Mouse (Mus musculus): ENCODE data around the gene Gstm2.
"Not testable (repeated sequence)": the region's sequence is repeated elsewhere in the genome, so short reads cannot be mapped to it uniquely, and the experiment has no call there.

Gstm2 gene

GRCm38 (mm10) chr3:107998591-107998990, 12.3 kb upstream of the Gstm2 start:
- DNase-seq (ENCODE audit: low spot score in 2 of 2), result no peak

- no peak for DNase-seq (ENCODE audit: low spot score in 2 of 2)
Observed at GRCm38 (mm10) chr3:107996576-107996975, 10.3 kb upstream of the Gstm2 start.

GRCm38 (mm10) chr3:107995974-107996373, 9.7 kb upstream of the Gstm2 start:
- DNase-seq (ENCODE audit: low spot score in 2 of 2), result not testable (repeated sequence)

GRCm38 (mm10) chr3:107985141-107985540, 1.1 kb downstream of the Gstm2 start:
- DNase-seq (ENCODE audit: low spot score in 2 of 2), result not testable (repeated sequence)

GRCm38 (mm10) chr3:107984471-107984870, 1.8 kb downstream of the Gstm2 start:
- DNase-seq (ENCODE audit: low spot score in 2 of 2), result no peak

- no peak for DNase-seq (ENCODE audit: low spot score in 2 of 2)
Observed at GRCm38 (mm10) chr3:107983771-107984170, 2.5 kb downstream of the Gstm2 start.

- DNase-seq (ENCODE audit: low spot score in 2 of 2), result no peak
Observed at GRCm38 (mm10) chr3:107982726-107983125, 3.5 kb downstream of the Gstm2 start.

GRCm38 (mm10) chr3:107981261-107981660, 5.0 kb downstream of the Gstm2 start:
- no peak for DNase-seq (ENCODE audit: low spot score in 2 of 2)

- DNase-seq (ENCODE audit: low spot score in 2 of 2), result no peak
Observed at GRCm38 (mm10) chr3:107977691-107978090, 8.6 kb downstream of the Gstm2 start.

GRCm38 (mm10) chr3:107974237-107974636, 12.0 kb downstream of the Gstm2 start:
- no peak for DNase-seq (ENCODE audit: low spot score in 2 of 2)

GRCm38 (mm10) chr3:107972070-107972469, 14.2 kb downstream of the Gstm2 start:
- DNase-seq (ENCODE audit: low spot score in 2 of 2), result no peak

GRCm38 (mm10) chr3:107971101-107971500, 15.2 kb downstream of the Gstm2 start:
- DNase-seq (ENCODE audit: low spot score in 2 of 2), result not testable (repeated sequence)

- DNase-seq (ENCODE audit: low spot score in 2 of 2), result no peak
Observed at GRCm38 (mm10) chr3:107968724-107969395, 17.4 kb downstream of the Gstm2 start, which contains the start of gene Gstm3. Gene Gstm3, minus strand, starts transcription at chr3:107969283.

GRCm38 (mm10) chr3:107966631-107967030, 19.6 kb downstream of the Gstm2 start:
- no peak for DNase-seq (ENCODE audit: low spot score in 2 of 2)

- DNase-seq (ENCODE audit: low spot score in 2 of 2), result no peak
Observed at GRCm38 (mm10) chr3:107965592-107965991, 20.7 kb downstream of the Gstm2 start.

GRCm38 (mm10) chr3:107964656-107965308, 21.5 kb downstream of the Gstm2 start:
- no peak for DNase-seq (ENCODE audit: low spot score in 2 of 2)

- DNase-seq (ENCODE audit: low spot score in 2 of 2), result no peak
Observed at GRCm38 (mm10) chr3:107964026-107964425, 22.2 kb downstream of the Gstm2 start.

- DNase-seq (ENCODE audit: low spot score in 2 of 2), result not testable (repeated sequence)
Observed at GRCm38 (mm10) chr3:107955260-107955659, 31.0 kb downstream of the Gstm2 start.

- no peak for DNase-seq (ENCODE audit: low spot score in 2 of 2)
Observed at GRCm38 (mm10) chr3:107953906-107954305, 32.3 kb downstream of the Gstm2 start.

- peak in 1 of 2 experiments; percentile 7 for DNase-seq (ENCODE audit: low spot score in 2 of 2)
Observed at GRCm38 (mm10) chr3:107953328-107953755, 32.9 kb downstream of the Gstm2 start.

GRCm38 (mm10) chr3:107950531-107950930, 35.7 kb downstream of the Gstm2 start:
- DNase-seq (ENCODE audit: low spot score in 2 of 2), result no peak

GRCm38 (mm10) chr3:107949461-107949860, 36.8 kb downstream of the Gstm2 start:
- DNase-seq (ENCODE audit: low spot score in 2 of 2), result not testable (repeated sequence)

GRCm38 (mm10) chr3:107945729-107946128, 40.5 kb downstream of the Gstm2 start:
- no peak for DNase-seq (ENCODE audit: low spot score in 2 of 2)

Measured in spleen, postnatal 36 days (tissue).